Mouse (Mus musculus) embryonic fibroblast, embryonic 13.5 days (primary cell): ENCODE data around the gene Olfr697.

Experiments
- CTCF ChIP-seq: IDR thresholded peaks from 2 replicates; pipeline ENCODE4 v1.5.1; 2011; ENCODE audit warnings: mild to moderate bottlenecking, control low read depth, low read length, moderate library complexity, borderline replicate concordance; ENCODE audit not compliant: insufficient read depth
- POLR2A ChIP-seq: IDR thresholded peaks from 2 replicates; pipeline ENCODE4 v1.6.1; 2011; ENCODE audit warnings: low read depth, mild to moderate bottlenecking, control low read depth, low read length, moderate library complexity

DNA sequence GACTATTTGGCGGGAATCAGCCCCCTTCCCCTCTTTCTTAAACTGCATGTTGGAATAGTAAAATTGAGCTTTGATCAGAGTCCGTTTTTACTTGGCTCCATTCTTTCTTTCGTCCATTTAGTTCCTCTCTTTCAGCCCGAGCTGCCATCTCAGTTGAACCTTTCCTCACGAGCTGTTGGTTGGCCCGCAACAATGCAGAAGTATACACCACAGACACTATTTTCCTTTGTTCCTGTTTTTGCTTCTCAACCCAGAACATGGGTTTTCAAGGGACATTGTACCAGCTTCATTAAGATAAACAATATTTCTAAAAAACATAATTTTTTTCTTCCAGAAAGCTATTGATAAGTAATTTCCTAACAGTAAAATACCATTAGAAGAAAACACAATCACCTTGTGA is 30.8 kb downstream of the Olfr697 start:
- no peak for TF ChIP-seq POLR2A
- TF ChIP-seq CTCF: no peak
